24 mouse cellular contexts compared by ENCODE assay signal in the genomic region with DNA sequence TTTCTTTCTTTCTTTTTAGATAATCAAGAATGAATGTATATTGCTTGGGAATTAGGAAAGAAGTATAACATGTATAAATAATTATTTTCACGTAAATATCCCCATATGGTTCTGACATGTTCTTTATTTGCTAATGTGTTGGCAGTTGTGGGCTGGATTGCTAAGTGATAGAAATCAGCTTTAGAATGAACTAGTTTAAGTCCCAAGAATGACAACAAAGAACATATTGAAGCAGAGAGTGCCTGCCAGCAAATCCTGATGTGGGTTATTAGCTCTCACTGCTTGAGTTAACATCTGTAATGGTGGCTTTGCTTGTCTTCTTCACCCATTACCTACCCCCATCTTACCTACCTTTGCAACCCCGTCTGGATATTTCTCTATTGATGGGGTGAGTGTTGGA.
DNase-seq lines count a peak whose midpoint lies in the region; ATAC-seq lines count a peak whose summit lies in the region.
"Had no signal": no experiment of that assay in that cellular context is flagged by ENCODE, and none has a peak within 500 bp of the region (broad histone marks: within the 10 kb centered on the region; RNA-seq: fewer than 3 reads in every experiment).

No protein-coding gene starts in this region.

- no peak for DNase-seq in lung, postnatal 4 days
- no peak for DNase-seq in natural killer cell, adult 2 months (ENCODE audit: low spot score in 2 of 2)
- no peak for DNase-seq in layer of hippocampus, adult 11-12 months (ENCODE audit: low spot score)
- DNase-seq: adrenal gland, adult 2 months; adrenal gland, postnatal 14 days; cerebellum, adult 11 months; cerebellum, adult 2 months; cerebellum, adult 9-11 months; cerebellum, postnatal 25 days; gastrocnemius, adult 2 months; gastrocnemius, postnatal 14 days; heart, adult 11 months had no signal

- no peak overlapping the region for H3K9ac ChIP-seq in lung, embryonic 16.5 days (ENCODE audit: low read length)
- no peak overlapping the region for H3K9ac ChIP-seq in stomach, embryonic 14.5 days (replicated peaks; ENCODE audit: low read depth, low read length)
- no peak overlapping the region for H3K9ac ChIP-seq in stomach, embryonic 16.5 days (ENCODE audit: low read length)
- H3K9ac ChIP-seq: embryonic facial prominence, embryonic 12.5 days; embryonic facial prominence, embryonic 15.5 days; forebrain, embryonic 13.5 days; hindbrain, embryonic 12.5 days; hindbrain, embryonic 15.5 days had no signal

- H3K27ac ChIP-seq in lung, embryonic 16.5 days (ENCODE audit: low read length), result peak overlapping the region; percentile 65
- peak overlapping the region; percentile 71; the same call in 1 of the 2 replicates for H3K27ac ChIP-seq in stomach, embryonic 14.5 days (ENCODE audit: low read length)
- peak overlapping the region; percentile 72; the same call in 1 of the 2 replicates for H3K27ac ChIP-seq in stomach, embryonic 16.5 days (ENCODE audit: low read length)
- H3K27ac ChIP-seq: embryonic facial prominence, embryonic 12.5 days; forebrain, embryonic 13.5 days; gastrocnemius, adult 2 months; hindbrain, embryonic 15.5 days had no signal

- H3K9me3 ChIP-seq in lung, embryonic 16.5 days (ENCODE audit: control insufficient read depth, low read length), result no peaks in the 10 kb centered on the region
- H3K9me3 ChIP-seq in stomach, embryonic 14.5 days (ENCODE audit: control insufficient read depth, low read depth, low read length), result no peaks in the 10 kb centered on the region
- no peaks in the 10 kb centered on the region for H3K9me3 ChIP-seq in stomach, embryonic 16.5 days (replicated peaks; ENCODE audit: control insufficient read depth, low read length)
- H3K9me3 ChIP-seq: embryonic facial prominence, embryonic 12.5 days; embryonic facial prominence, embryonic 15.5 days; forebrain, embryonic 13.5 days; hindbrain, embryonic 12.5 days; hindbrain, embryonic 15.5 days had no signal

- peaks cover 8% of the 10 kb centered on the region for H3K4me1 ChIP-seq in lung, embryonic 16.5 days (replicated peaks; ENCODE audit: control insufficient read depth, insufficient read depth, low read length)
- H3K4me1 ChIP-seq in stomach, embryonic 14.5 days (ENCODE audit: control insufficient read depth, insufficient read depth, low read length), result 0 out of 2 replicates have a peak, but pooled peaks cover 2% of the 10 kb centered on the region
- no peaks in the 10 kb centered on the region; the same call in 1 of the 2 replicates for H3K4me1 ChIP-seq in stomach, embryonic 16.5 days (ENCODE audit: control insufficient read depth, insufficient read depth, low read length)
- H3K4me1 ChIP-seq: embryonic facial prominence, embryonic 15.5 days; forebrain, embryonic 13.5 days; hindbrain, embryonic 15.5 days had no signal

- no peaks in the 10 kb centered on the region for H3K27me3 ChIP-seq in lung, embryonic 16.5 days (ENCODE audit: control insufficient read depth, insufficient read depth, low read depth, low read length)
- no peaks in the 10 kb centered on the region for H3K27me3 ChIP-seq in stomach, embryonic 14.5 days (ENCODE audit: control insufficient read depth, insufficient read depth, low read length)
- no peaks in the 10 kb centered on the region for H3K27me3 ChIP-seq in stomach, embryonic 16.5 days (ENCODE audit: control insufficient read depth, insufficient read depth, low read length)
- H3K27me3 ChIP-seq: embryonic facial prominence, embryonic 12.5 days; embryonic facial prominence, embryonic 15.5 days; forebrain, embryonic 13.5 days; hindbrain, embryonic 12.5 days; hindbrain, embryonic 15.5 days had no signal

- WGBS in lung, embryonic 16.5 days, result 43% methylated on average over 2 of the region's 2 CpGs
- WGBS in stomach, embryonic 14.5 days, result 58% methylated on average over 2 of the region's 2 CpGs
- 59% methylated on average over 2 of the region's 2 CpGs for WGBS in stomach, embryonic 16.5 days

- no peaks in the 10 kb centered on the region for H3K36me3 ChIP-seq in lung, embryonic 16.5 days (ENCODE audit: control insufficient read depth, insufficient read depth, low read length)
- H3K36me3 ChIP-seq in stomach, embryonic 14.5 days (ENCODE audit: control insufficient read depth, insufficient read depth, low read length), result no peaks in the 10 kb centered on the region
- no peaks in the 10 kb centered on the region for H3K36me3 ChIP-seq in stomach, embryonic 16.5 days (ENCODE audit: control insufficient read depth, insufficient read depth, low read length)
- H3K36me3 ChIP-seq: embryonic facial prominence, embryonic 12.5 days; embryonic facial prominence, embryonic 15.5 days; hindbrain, embryonic 12.5 days; hindbrain, embryonic 15.5 days had no signal

- ATAC-seq in lung, embryonic 16.5 days (ENCODE audit: low read depth), result peak; percentile 53
- no peak for ATAC-seq in stomach, embryonic 14.5 days (ENCODE audit: insufficient number of reproducible peaks, insufficient read depth, low FRiP score, low read depth)
- ATAC-seq in stomach, embryonic 16.5 days (ENCODE audit: insufficient read depth, low FRiP score), result no peak
- ATAC-seq: CD4-positive, CD25-positive, alpha-beta regulatory T cell, adult 4 months; forebrain, embryonic 13.5 days; forebrain, embryonic 16.5 days had no signal

- H3K4me2 ChIP-seq in lung, embryonic 16.5 days (ENCODE audit: low read depth, low read length), result no peak overlapping the region
- no peak overlapping the region for H3K4me2 ChIP-seq in stomach, embryonic 14.5 days (replicated peaks; ENCODE audit: low read depth, low read length)
- no peak overlapping the region for H3K4me2 ChIP-seq in stomach, embryonic 16.5 days (ENCODE audit: low read depth, low read length)
- H3K4me2 ChIP-seq: embryonic facial prominence, embryonic 12.5 days; embryonic facial prominence, embryonic 15.5 days; forebrain, embryonic 13.5 days; heart, embryonic 11.5 days; hindbrain, embryonic 12.5 days; hindbrain, embryonic 15.5 days had no signal

- H3K4me3 ChIP-seq in lung, embryonic 16.5 days (ENCODE audit: low read length), result no peak overlapping the region
- no peak overlapping the region for H3K4me3 ChIP-seq in stomach, embryonic 14.5 days (ENCODE audit: low read depth, low read length)
- H3K4me3 ChIP-seq in stomach, embryonic 16.5 days (replicated peaks; ENCODE audit: low read length), result no peak overlapping the region
- H3K4me3 ChIP-seq: embryonic facial prominence, embryonic 12.5 days; embryonic facial prominence, embryonic 15.5 days; erythroblast, embryonic 14.5 days; forebrain, embryonic 13.5 days; gastrocnemius, adult 2 months; hindbrain, embryonic 12.5 days; hindbrain, embryonic 15.5 days had no signal
